Mouse (Mus musculus) ES-Bruce4 (cell line): ENCODE results near the gene Neurl1b. TPM values are rescaled to one million over a fixed set of nuclear protein-coding genes. Genes with fewer than 3 reads are reported as not detected.

Experiments
- H3K27ac ChIP-seq: 2 replicates; pipeline ENCODE4 v1.5.1; 2012; ENCODE audit warnings: low read length, inconsistent platforms; ENCODE audit not compliant: insufficient read depth
- H3K27me3 ChIP-seq: 2 replicates; pipeline ENCODE4 v1.6.1; 2012; ENCODE audit warnings: mild to moderate bottlenecking, low read length, inconsistent platforms; ENCODE audit not compliant: control insufficient read depth, poor library complexity, insufficient read depth, severe bottlenecking
- H3K36me3 ChIP-seq: 2 replicates; pipeline ENCODE4 v1.6.1; 2012; ENCODE audit warnings: inconsistent platforms, mild to moderate bottlenecking, low read length, moderate library complexity; ENCODE audit not compliant: control insufficient read depth, poor library complexity, insufficient read depth, severe bottlenecking
- H3K4me1 ChIP-seq: one replicate; pipeline ENCODE4 v1.8.1; 2011; ENCODE audit warnings: low read length; ENCODE audit not compliant: control insufficient read depth, insufficient read depth
- H3K4me3 ChIP-seq: 2 replicates; pipeline ENCODE4 v1.5.1; 2011; ENCODE audit warnings: low read depth, mild to moderate bottlenecking, low read length
- H3K9ac ChIP-seq: 2 replicates; pipeline ENCODE4 v1.6.1; 2012; ENCODE audit warnings: low read depth, mild to moderate bottlenecking, inconsistent platforms; ENCODE audit not compliant: poor library complexity, severe bottlenecking
- H3K9me3 ChIP-seq: replicated peaks from 2 replicates; pipeline ENCODE4 v1.6.1; 2012; ENCODE audit warnings: mild to moderate bottlenecking, low read length, inconsistent platforms; ENCODE audit not compliant: control insufficient read depth, poor library complexity, insufficient read depth, severe bottlenecking
- CTCF ChIP-seq: IDR thresholded peaks from one replicate; pipeline ENCODE4 v1.8.1; 2011; ENCODE audit warnings: low read depth, low read length
- EP300 ChIP-seq: IDR thresholded peaks from 2 replicates; pipeline ENCODE4 v1.6.1; 2011; ENCODE audit warnings: low read depth, low read length; ENCODE audit not compliant: insufficient read depth
- POLR2A ChIP-seq: IDR thresholded peaks from one replicate; pipeline ENCODE4 v1.8.1; 2011; ENCODE audit warnings: low read length; ENCODE audit not compliant: insufficient read depth
- polyA plus RNA-seq: library from polyadenylated mRNA; stranded (reverse); fragments of >200 nt; gene quantifications from 2 replicates; pipeline ENCODE4 v1.2.4, GENCODE M21; 2011; ENCODE audit warnings: low read depth; ENCODE audit not compliant: missing spikeins, insufficient read depth, insufficient read length

Neurl1b gene
- polyA plus RNA-seq, 1 experiment, result 4.2 TPM

- H3K36me3 ChIP-seq, result no peaks in the 10 kb centered on the region
- H3K9ac ChIP-seq, result no peak overlapping the region
These were observed 38.2 kb upstream of the Neurl1b start for GRCm38 (mm10) chr17:26376416-26376815.

GRCm38 (mm10) chr17:26376994-26377744, 37.5 kb upstream of the Neurl1b start:
- Histone ChIP-seq H3K4me1 (no peaks in the 10 kb centered on the region), H3K27ac (no peak overlapping the region), H3K4me3 (no peak overlapping the region), H3K9me3 (no peaks in the 10 kb centered on the region), H3K9ac (no peak overlapping the region), H3K36me3 (no peaks in the 10 kb centered on the region), H3K27me3 (no peaks in the 10 kb centered on the region)
- TF ChIP-seq CTCF, result no peak
- TF ChIP-seq POLR2A, result no peak
- no peak for TF ChIP-seq EP300

More at GRCm38 (mm10) chr17:26376416-26376815, 38.2 kb upstream of the Neurl1b start:
- Histone ChIP-seq H3K27me3 (no peaks in the 10 kb centered on the region), H3K27ac (no peak overlapping the region), H3K4me1 (no peaks in the 10 kb centered on the region), H3K4me3 (no peak overlapping the region), H3K9me3 (no peaks in the 10 kb centered on the region)
- no peak for TF ChIP-seq EP300
- TF ChIP-seq POLR2A, result no peak

DNA sequence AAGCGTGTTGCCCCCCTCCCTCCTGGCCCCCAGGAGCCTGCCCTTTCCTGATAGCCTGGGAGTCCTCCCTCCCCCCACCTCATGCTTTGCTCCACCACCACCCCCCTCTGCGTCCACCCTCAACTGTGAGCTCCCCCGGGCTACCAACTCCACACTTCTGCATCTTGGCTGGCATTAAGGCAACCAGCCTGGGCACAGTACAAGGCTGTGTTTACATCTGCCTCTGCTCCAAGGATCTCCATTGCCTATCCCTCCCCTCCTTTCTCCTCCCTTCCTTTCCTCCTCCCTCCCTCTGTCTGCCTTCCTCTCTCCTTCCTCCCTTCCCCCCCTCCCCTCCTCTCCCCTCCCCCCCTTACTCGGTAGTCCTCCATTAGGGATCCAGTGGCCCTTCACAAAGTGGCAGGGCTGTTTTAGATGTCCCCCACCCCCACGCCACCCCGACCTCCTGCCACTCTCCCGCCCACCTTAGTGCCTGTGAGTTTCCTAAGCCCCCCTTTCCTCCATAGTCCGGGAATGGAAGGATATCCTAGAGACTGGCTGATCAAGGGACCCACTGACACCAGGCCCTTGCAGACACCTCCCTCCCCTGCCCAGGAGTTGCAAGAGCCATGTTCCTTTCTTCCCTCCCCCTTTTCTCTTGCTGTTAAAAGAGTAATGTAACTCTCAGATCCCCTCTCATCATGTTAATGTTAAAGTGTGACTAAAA, 34.2 kb upstream of the Neurl1b start:
- Histone ChIP-seq H3K4me3 (no peak overlapping the region), H3K27me3 (no peaks in the 10 kb centered on the region), H3K9ac (no peak overlapping the region), H3K4me1 (no peaks in the 10 kb centered on the region), H3K36me3 (no peaks in the 10 kb centered on the region), H3K27ac (no peak overlapping the region), H3K9me3 (no peaks in the 10 kb centered on the region)
- TF ChIP-seq CTCF, result no peak
- TF ChIP-seq POLR2A, result no peak
- no peak for TF ChIP-seq EP300

DNA sequence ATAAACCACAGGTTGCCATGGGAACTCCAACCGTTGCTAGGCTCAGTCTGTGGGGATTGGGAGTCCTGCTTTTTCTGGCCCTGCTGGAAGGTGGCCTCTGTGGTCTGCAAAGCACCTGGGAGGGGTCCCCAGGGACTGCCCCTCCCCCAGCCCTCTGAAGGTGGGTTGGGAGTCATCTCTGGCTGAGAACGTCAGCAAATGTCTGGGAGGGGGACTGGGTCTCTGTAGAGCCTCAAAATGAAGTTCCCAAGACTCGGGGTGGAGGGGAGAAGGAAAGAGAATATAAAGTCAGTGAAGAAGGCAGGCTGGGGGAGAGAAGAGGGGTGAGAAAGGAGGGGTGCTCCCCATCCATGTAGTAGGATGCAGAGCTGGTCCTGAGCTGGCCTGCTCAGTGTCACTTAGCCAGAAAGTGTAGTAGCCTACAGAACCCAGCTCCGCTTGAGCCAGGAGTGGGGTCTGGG, 33.6 kb upstream of the Neurl1b start:
- Histone ChIP-seq H3K4me3 (no peak overlapping the region), H3K9ac (no peak overlapping the region), H3K36me3 (no peaks in the 10 kb centered on the region), H3K27me3 (no peaks in the 10 kb centered on the region), H3K9me3 (no peaks in the 10 kb centered on the region), H3K27ac (no peak overlapping the region), H3K4me1 (no peaks in the 10 kb centered on the region)
- TF ChIP-seq EP300, result no peak
- no peak for TF ChIP-seq CTCF
- TF ChIP-seq POLR2A, result no peak

DNA sequence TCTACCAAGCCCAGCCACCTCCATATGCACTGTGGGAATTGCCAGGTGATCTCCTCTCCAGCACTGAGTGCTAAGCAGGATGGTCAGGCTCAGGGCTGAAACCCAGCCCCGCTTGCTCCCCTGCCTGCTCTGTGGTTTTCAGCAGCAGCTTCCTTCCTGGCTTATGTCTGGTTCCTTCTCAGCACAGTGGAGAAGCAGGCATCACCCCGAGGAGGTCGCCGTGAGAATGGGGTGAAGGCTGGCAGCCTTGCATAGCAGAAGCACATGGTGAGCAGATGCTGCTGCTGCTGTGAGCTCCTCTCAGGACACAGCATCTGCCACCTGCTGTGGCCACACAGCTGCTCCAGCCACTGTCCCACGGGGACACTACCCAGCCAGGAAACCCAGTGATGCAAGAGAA, 33.0 kb upstream of the Neurl1b start:
- Histone ChIP-seq H3K4me3 (no peak overlapping the region), H3K9me3 (no peaks in the 10 kb centered on the region), H3K9ac (no peak overlapping the region), H3K36me3 (no peaks in the 10 kb centered on the region), H3K27me3 (no peaks in the 10 kb centered on the region), H3K4me1 (no peaks in the 10 kb centered on the region), H3K27ac (no peak overlapping the region)
- no peak for TF ChIP-seq EP300
- no peak for TF ChIP-seq POLR2A
- no peak for TF ChIP-seq CTCF

- H3K27me3 ChIP-seq, result no peaks in the 10 kb centered on the region
- no peak overlapping the region for H3K27ac ChIP-seq
- no peak overlapping the region for H3K9ac ChIP-seq
- no peaks in the 10 kb centered on the region for H3K4me1 ChIP-seq
- H3K4me3 ChIP-seq, result no peak overlapping the region
- H3K9me3 ChIP-seq, result no peaks in the 10 kb centered on the region
- H3K36me3 ChIP-seq, result no peaks in the 10 kb centered on the region
- no peak for TF ChIP-seq POLR2A
- TF ChIP-seq EP300, result no peak
- TF ChIP-seq CTCF, result no peak
These were observed 32.5 kb upstream of the Neurl1b start for GRCm38 (mm10) chr17:26382176-26382575.
